Mouse (Mus musculus) cerebellum, adult 2 months (tissue): ENCODE measurements at regions not wholly inside any gene's neighbourhood (a gene's known extent, or its start where the extent isn't known, plus 50 kb on each side); places are given as distances from the start of the nearest gene placed in this dataset.

Source experiments
- DNase-seq, 2 experiments: peaks; one replicate each; pipeline ENCODE4 v3.0.0; 2021
- H3K27ac ChIP-seq: fragments of 200-500 bp; 2 replicates; pipeline ENCODE4 v1.5.1; 2012; ENCODE audit warnings: low read length, control low read depth, inconsistent platforms; ENCODE audit not compliant: insufficient read depth
- H3K27me3 ChIP-seq: fragments of 200-500 bp; 2 replicates; pipeline ENCODE4 v1.6.1; 2012; ENCODE audit warnings: inconsistent platforms, mild to moderate bottlenecking, low read length, moderate library complexity; ENCODE audit not compliant: control insufficient read depth, insufficient read depth
- H3K4me1 ChIP-seq: fragments of 200-500 bp; 2 replicates; pipeline ENCODE4 v1.6.1; 2011; ENCODE audit warnings: low read length; ENCODE audit not compliant: control insufficient read depth, insufficient read depth
- H3K4me3 ChIP-seq: fragments of 200-500 bp; replicated peaks from 2 replicates; pipeline ENCODE3; 2011; ENCODE audit warnings: mild to moderate bottlenecking, low read depth, low read length, control low read depth; ENCODE audit not compliant: insufficient read depth
- CTCF ChIP-seq: fragments of 200-500 bp; IDR thresholded peaks from 2 replicates; pipeline ENCODE4 v1.5.1; 2011; ENCODE audit warnings: low read depth, mild to moderate bottlenecking, control low read depth, low read length, moderate library complexity, borderline replicate concordance; ENCODE audit not compliant: insufficient read depth
- POLR2A ChIP-seq: fragments of 200-500 bp; IDR thresholded peaks from 2 replicates; pipeline ENCODE4 v1.6.1; 2011; ENCODE audit warnings: low read length, control low read depth, borderline replicate concordance; ENCODE audit not compliant: insufficient read depth
- WGBS: fragments of 180-500 bp; shearing (Covaris S2); methylation state at CpG from one replicate; pipeline ENCODE4 v1.1.7; 2018; 5-methylcytosine and 5-hydroxymethylcytosine counted together

DNA sequence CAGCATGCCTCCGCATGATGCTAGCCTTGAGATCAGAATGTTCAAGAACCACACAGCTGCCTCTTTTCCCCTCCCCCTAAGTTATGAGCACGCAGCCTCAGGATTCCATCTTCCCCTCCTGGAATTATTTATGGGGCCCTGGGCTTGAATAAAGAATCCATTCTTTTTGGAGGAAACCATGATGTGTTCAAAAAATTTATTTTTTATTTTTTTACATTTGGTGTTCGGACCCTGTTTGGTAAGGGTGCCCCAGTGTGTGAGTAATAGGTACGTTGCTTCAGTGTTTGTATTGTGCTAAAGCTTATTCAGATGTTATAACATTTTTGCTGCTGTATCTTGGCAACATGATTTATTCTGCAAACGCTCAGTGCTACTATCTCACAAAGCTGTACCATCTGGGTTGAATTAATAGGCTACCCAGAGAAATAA is 147.8 kb upstream of the Tox3 start:
- WGBS = 47% methylated on average over 5 of the region's 5 CpGs
- DNase-seq = no peak
- Histone ChIP-seq H3K4me1 (no peaks in the 10 kb centered on the region), H3K4me3 (no peak overlapping the region), H3K27me3 (no peaks in the 10 kb centered on the region; the same call in 1 of the 2 replicates), H3K27ac (no peak overlapping the region)
- no peak for TF ChIP-seq POLR2A
- no peak for TF ChIP-seq CTCF

DNA sequence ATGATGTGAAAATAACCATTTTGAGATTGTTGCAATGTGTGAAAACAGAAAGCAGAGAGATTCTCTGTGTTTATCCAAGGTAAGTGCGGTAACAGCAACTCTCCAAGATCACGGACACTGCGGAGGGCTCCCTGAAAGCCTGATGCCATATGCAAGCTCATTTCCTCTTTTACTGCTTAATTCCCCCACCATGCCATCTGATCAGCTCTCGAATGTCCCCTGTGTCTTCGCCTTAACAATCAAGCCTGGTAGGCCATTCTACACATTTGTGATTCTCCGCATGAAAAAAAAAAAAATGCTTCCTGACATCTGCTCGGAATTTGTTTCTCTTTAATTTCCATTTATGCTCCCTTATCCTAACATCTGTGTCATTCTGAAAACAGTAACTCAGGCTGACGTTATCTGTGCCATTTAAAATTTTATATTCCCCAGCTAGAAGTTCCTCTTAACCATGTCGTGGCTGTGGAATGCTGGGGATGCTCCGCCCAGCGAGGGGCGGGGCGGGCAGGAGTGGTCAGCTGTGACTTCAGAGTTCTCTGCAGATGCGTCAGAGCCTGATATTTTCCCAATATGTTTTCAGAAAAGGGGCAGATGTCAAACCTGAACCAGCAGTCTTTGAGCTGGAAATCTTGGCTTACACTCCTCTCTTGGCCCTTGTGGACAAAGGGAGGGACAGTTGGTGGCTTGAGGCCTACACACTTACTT is 144.5 kb upstream of the Tox3 start:
- DNase-seq = no peak
- no peaks in the 10 kb centered on the region for H3K4me1 ChIP-seq
- TF ChIP-seq CTCF (no peak), POLR2A (no peak)
- H3K27ac ChIP-seq = no peak overlapping the region
- no peaks in the 10 kb centered on the region; the same call in 1 of the 2 replicates for H3K27me3 ChIP-seq
- WGBS = 58% methylated on average over 14 of the region's 14 CpGs
- no peak overlapping the region for H3K4me3 ChIP-seq

DNA sequence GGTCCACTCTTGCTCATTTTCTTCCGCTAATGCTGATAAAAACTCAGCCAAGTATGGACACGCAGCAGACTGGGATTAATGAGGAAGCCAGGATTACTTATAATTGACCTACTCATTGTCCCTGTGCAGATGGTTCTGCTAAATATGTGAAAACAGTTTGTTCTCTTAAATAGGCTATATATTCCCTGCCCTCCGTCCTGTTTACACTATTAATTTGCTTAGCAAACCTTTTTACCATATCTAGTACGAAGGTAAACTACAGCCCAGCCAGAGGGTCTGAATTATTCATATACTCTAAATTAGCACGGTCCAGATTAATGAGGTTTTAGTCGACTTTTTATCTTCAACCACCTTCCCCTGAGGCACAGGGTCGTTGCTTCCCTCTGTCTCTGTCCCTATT is 143.5 kb upstream of the Tox3 start:
- no peak for TF ChIP-seq POLR2A
- TF ChIP-seq CTCF = no peak
- DNase-seq = no peak
- no peak overlapping the region for H3K27ac ChIP-seq
- WGBS = 57% methylated on average over 7 of the region's 7 CpGs
- H3K4me1 ChIP-seq = no peaks in the 10 kb centered on the region
- no peaks in the 10 kb centered on the region; the same call in 1 of the 2 replicates for H3K27me3 ChIP-seq
- H3K4me3 ChIP-seq = no peak overlapping the region

DNA sequence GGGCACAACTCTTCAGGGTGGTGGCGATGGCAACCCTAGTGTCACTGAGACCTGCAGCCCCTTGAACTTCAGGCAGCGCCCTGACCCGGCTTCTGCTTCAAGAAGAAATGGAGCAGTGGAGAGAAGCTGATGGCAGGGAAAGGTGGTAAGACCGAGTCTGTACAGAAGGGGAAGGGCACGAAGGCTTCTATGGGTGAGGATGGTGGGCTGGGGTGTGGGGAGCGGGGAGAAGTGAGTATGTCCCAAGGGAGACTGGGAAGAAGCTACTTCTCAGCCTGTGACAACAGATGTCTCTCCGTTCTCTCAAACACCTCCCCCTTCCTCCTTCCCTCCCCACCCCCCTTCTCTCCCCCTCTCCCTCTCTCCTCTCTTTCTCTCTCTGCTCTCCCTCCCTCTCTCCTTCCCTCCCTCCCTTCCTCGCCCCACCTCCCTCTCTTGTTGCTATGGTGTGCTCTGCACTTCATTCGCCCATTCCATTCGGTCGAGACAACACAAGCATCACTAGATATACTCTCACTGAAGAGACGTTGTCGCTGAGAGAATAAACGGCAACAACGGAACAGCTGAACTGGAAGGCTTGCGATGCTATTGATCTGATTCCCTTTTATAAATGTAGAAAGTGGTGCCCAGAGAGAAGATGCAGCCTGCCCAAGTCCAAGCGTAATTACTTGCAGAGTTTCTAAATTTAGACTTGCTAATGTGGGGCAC is 142.7 kb upstream of the Tox3 start:
- Histone ChIP-seq H3K27me3 (no peaks in the 10 kb centered on the region; the same call in 1 of the 2 replicates), H3K4me1 (no peaks in the 10 kb centered on the region), H3K4me3 (no peak overlapping the region), H3K27ac (no peak overlapping the region)
- WGBS = 41% methylated on average over 17 of the region's 17 CpGs
- no peak for DNase-seq
- TF ChIP-seq CTCF (no peak), POLR2A (no peak)

DNA sequence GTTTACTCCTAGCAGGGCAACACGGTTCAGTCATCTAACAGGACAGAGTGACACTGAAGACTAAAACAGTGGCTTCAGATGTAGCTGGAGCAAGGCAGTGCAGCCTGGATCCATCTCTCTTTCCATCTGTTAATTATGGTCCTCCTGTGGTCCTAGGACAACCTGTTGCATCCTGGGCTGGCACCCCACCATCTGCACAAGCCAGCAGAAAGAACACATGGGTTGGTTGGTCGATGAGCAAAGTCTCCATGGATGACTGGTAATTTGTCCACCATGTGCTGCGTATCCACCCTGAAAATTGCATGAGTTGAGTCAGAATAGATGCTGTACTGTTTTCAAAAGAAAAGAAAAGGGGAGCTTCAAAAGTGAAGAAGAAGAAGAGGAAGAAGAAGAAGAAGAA is 138.4 kb upstream of the Tox3 start:
- no peak overlapping the region for H3K27ac ChIP-seq
- no peaks in the 10 kb centered on the region; the same call in 1 of the 2 replicates for H3K27me3 ChIP-seq
- DNase-seq = no peak
- WGBS = 22% methylated on average over 3 of the region's 3 CpGs
- H3K4me3 ChIP-seq = no peak overlapping the region
- no peaks in the 10 kb centered on the region for H3K4me1 ChIP-seq
- no peak for TF ChIP-seq POLR2A
- no peak for TF ChIP-seq CTCF

DNA sequence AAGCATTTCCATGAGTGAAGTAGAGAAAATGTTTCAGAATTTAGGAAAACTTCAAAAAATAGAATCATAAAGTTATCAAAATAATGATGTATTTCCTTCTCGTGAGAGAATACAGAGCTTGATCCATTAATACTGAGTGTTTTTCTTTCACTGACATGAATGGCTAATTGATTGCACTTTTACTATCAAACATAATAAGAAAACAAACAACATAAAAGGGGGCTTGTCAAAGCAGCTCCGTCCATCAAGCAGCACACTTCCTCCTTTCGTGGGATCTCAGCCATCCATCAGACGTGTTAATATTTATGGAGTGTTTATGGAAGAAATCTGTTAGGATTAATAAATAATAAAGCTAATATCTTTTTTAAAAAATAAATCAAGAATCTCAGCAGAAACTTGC is 130.0 kb upstream of the Tox3 start:
- WGBS = 83% methylated on average over 4 of the region's 4 CpGs
- Histone ChIP-seq H3K27ac (no peak overlapping the region), H3K4me1 (no peaks in the 10 kb centered on the region), H3K4me3 (no peak overlapping the region), H3K27me3 (no peaks in the 10 kb centered on the region)
- TF ChIP-seq CTCF = no peak
- no peak for TF ChIP-seq POLR2A
- DNase-seq = no peak

DNA sequence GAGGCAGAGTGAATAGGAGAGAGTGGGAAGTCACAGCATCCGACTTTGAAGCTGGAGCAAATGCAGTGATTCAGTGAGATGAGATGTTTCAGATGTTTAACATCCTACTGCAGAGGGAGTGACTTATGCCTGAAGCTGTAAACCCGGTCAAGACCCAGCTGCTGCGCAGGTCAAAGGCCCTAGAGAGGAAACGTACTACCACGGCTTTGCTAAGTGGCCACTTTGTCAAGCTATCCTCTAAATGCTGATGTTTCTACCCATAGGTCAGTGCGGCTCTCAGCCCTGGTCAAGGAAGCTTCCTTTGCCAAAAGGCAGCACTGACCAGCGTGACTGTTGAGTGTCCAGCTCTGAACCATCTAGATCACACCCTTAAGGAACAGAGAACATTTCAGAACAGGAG is 125.9 kb upstream of the Tox3 start:
- H3K4me1 ChIP-seq = no peaks in the 10 kb centered on the region
- H3K27ac ChIP-seq = no peak overlapping the region
- DNase-seq = no peak
- TF ChIP-seq CTCF (no peak), POLR2A (no peak)
- no peak overlapping the region for H3K4me3 ChIP-seq
- 86% methylated on average over 7 of the region's 7 CpGs for whole genome bisulfite sequencing
- H3K27me3 ChIP-seq = no peaks in the 10 kb centered on the region; the same call in 1 of the 2 replicates

DNA sequence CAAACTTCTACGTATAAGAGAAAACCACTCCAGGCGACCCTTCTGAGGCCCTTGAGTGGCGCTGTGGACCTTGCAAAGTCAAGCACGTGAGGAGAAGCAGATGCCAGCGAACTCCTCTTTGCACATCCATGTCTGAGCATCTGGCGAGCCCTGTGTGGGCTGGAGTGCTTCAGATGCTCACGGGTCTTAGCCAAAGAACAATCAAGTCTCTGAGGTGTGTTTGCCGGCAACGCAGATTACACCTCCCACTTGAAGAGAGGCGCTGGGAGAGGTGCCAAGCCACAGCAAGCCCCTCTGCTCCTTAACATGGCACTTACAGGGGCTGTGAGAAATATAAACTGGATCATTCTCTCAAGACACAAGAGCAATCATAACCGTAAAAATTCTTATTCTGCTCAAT is 122.7 kb upstream of the Tox3 start:
- no peak overlapping the region for H3K4me3 ChIP-seq
- DNase-seq = no peak
- TF ChIP-seq CTCF (no peak), POLR2A (no peak)
- H3K27ac ChIP-seq = no peak overlapping the region
- no peaks in the 10 kb centered on the region for H3K4me1 ChIP-seq
- no peaks in the 10 kb centered on the region; the same call in 1 of the 2 replicates for H3K27me3 ChIP-seq
- WGBS = 20% methylated on average over 11 of the region's 11 CpGs
